Mouse (Mus musculus): ENCODE measurements around the gene Ttc5. TPM values are rescaled to one million over a fixed set of nuclear protein-coding genes. Genes with fewer than 3 reads are reported as not detected.
"Not testable (repeated sequence)": the region's sequence is repeated elsewhere in the genome, so short reads cannot be mapped to it uniquely, and the experiment has no call there.

Gene Ttc5
- polyA plus RNA-seq, 1 experiment: 26.7 TPM

GRCm38 (mm10) chr14:50823240-50823639 lies 37.9 kb upstream of the Ttc5 start:
- no peaks in the 10 kb centered on the region for H3K27me3 ChIP-seq (ENCODE audit: control insufficient read depth, insufficient read depth, insufficient read length)
- no peak overlapping the region for H3ac ChIP-seq (ENCODE audit: control insufficient read depth, insufficient read length)
- TF ChIP-seq POLR2AphosphoS2 (IDR thresholded peaks at IDR 0.05; ENCODE audit: insufficient read length, low read depth) (no peak), USF1 (IDR thresholded peaks at IDR 0.05; ENCODE audit: low read depth) (no peak)
- no peaks in the 10 kb centered on the region for H3K79me2 ChIP-seq (ENCODE audit: control insufficient read depth, insufficient read depth)
- H3K36me3 ChIP-seq (ENCODE audit: control insufficient read depth, insufficient read depth): peaks cover 29% of the 10 kb centered on the region
- H3K4me3 ChIP-seq: no peak overlapping the region
- no peak overlapping the region for H3K4me2 ChIP-seq (ENCODE audit: low read depth)

DNA sequence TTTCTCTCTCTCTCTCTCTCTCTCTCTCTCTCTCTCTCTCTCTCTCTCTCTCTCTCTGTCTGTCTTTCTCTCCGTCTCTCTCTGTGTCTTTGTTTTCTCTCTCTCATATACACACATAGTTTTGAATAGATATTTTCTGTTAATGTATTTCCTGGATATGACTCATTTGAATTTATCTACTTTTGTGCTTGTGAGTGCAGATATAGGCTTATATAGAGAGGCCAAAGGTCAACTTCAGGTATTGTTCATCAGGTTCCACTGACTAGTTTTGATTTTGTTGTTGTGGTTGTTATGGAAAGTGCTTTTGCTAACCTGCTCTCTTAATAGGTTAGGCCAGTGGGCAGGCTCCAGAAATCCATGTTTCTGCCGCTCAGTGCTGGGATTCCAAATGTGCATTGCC lies 27.7 kb upstream of the Ttc5 start:
- no peak overlapping the region for H3K4me3 ChIP-seq
- peaks cover 4% of the 10 kb centered on the region for H3K79me2 ChIP-seq (ENCODE audit: control insufficient read depth, insufficient read depth)
- TF ChIP-seq USF1 (IDR thresholded peaks at IDR 0.05; ENCODE audit: low read depth) (no peak), MYOD1 (IDR thresholded peaks at IDR 0.05; ENCODE audit: control insufficient read depth in 1 of 3, insufficient read length in 2 of 3, low read depth in 2 of 3) (no peak), MYOG (IDR thresholded peaks at IDR 0.05; ENCODE audit: control insufficient read depth in 1 of 3, insufficient read depth in 1 of 3, insufficient read length in 2 of 3, low read depth in 2 of 3) (no peak), CEBPB (IDR thresholded peaks at IDR 0.05; ENCODE audit: insufficient read depth, poor library complexity, severe bottlenecking) (no peak), POLR2A (IDR thresholded peaks at IDR 0.05; ENCODE audit: insufficient read length, low read depth) (no peak), REST (IDR thresholded peaks at IDR 0.05; ENCODE audit: insufficient read depth, insufficient read length) (no peak), POLR2AphosphoS2 (IDR thresholded peaks at IDR 0.05; ENCODE audit: insufficient read length, low read depth) (no peak), TCF12 (IDR thresholded peaks at IDR 0.05; ENCODE audit: insufficient read depth, poor library complexity, severe bottlenecking) (no peak), TCF3 (IDR thresholded peaks at IDR 0.05; ENCODE audit: insufficient read length, low read depth) (no peak), E2F4 (IDR thresholded peaks at IDR 0.05; ENCODE audit: insufficient read depth) (no peak), SRF (IDR thresholded peaks at IDR 0.05; ENCODE audit: control insufficient read depth, insufficient read length, low read depth) (no peak), MAX (IDR thresholded peaks at IDR 0.05; ENCODE audit: low read depth) (no peak)
- no peaks in the 10 kb centered on the region for H3K27me3 ChIP-seq (ENCODE audit: control insufficient read depth, insufficient read depth, insufficient read length)
- peaks cover 20% of the 10 kb centered on the region for H3K36me3 ChIP-seq (ENCODE audit: control insufficient read depth, insufficient read depth)
- no peak overlapping the region for H3ac ChIP-seq (ENCODE audit: control insufficient read depth, insufficient read length)
- H3K4me2 ChIP-seq (ENCODE audit: low read depth): no peak overlapping the region

DNA sequence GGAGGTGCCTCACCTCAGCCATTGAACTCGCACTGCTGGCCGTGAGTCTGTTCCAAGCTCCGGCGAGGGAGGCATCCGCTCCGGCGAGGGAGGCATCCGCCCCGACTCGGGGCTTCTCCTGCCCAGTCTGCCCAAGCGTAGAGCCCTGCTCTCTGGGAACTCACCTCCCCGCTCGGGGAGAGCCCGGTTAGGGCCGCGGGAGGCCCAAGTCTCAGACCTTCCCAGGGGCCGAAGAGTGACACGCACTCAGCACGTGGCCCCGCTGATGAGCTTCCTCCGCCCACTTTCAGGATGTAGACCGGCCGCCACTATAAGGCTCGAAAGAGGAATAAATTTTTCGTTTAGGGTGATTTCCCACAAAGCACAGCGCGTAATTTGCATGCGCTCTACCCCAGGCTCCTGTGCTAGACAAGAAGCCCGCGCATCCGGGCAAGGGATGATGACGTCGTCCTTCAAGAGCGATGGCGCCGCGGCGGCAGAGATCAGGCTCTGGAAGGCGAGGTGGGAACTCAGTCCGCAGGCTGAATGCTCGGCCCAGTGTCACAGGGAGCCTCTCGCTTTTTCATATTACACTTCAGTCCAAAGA lies 22.3 kb upstream of the Ttc5 start, which contains the start of the genes Ccnb1ip1 and Parp2:
TSS of gene Ccnb1ip1 (minus strand) at position 246 of the 586 bp plus-strand sequence.
TSS of gene Parp2 (plus strand) at position 355 of the 586 bp plus-strand sequence.
- Histone ChIP-seq H3K27me3 (ENCODE audit: control insufficient read depth, insufficient read depth, insufficient read length) (no peaks in the 10 kb centered on the region), H3K79me2 (ENCODE audit: control insufficient read depth, insufficient read depth) (peaks cover 7% of the 10 kb centered on the region), H3K36me3 (ENCODE audit: control insufficient read depth, insufficient read depth) (peaks cover 6% of the 10 kb centered on the region), H3ac (ENCODE audit: control insufficient read depth, insufficient read length) (peak within 1 kb of the TSS; percentile 40), H3K4me3 (peak within 1 kb of the TSS; percentile 47), H3K4me2 (ENCODE audit: low read depth) (peak within 1 kb of the TSS; percentile 62)
- TF ChIP-seq REST (IDR thresholded peaks at IDR 0.05; ENCODE audit: insufficient read depth, insufficient read length) (no peak), USF1 (IDR thresholded peaks at IDR 0.05; ENCODE audit: low read depth) (peak; percentile 42), MYOG (IDR thresholded peaks at IDR 0.05; ENCODE audit: control insufficient read depth in 1 of 3, insufficient read depth in 1 of 3, insufficient read length in 2 of 3, low read depth in 2 of 3) (peak in 1 of 3 experiments; percentile 3), SRF (IDR thresholded peaks at IDR 0.05; ENCODE audit: control insufficient read depth, insufficient read length, low read depth) (no peak), CEBPB (IDR thresholded peaks at IDR 0.05; ENCODE audit: insufficient read depth, poor library complexity, severe bottlenecking) (no peak), MYOD1 (IDR thresholded peaks at IDR 0.05; ENCODE audit: control insufficient read depth in 1 of 3, insufficient read length in 2 of 3, low read depth in 2 of 3) (no peak), POLR2A (IDR thresholded peaks at IDR 0.05; ENCODE audit: insufficient read length, low read depth) (peak; percentile 78), E2F4 (IDR thresholded peaks at IDR 0.05; ENCODE audit: insufficient read depth) (peak; percentile 72), TCF3 (IDR thresholded peaks at IDR 0.05; ENCODE audit: insufficient read length, low read depth) (no peak), MAX (IDR thresholded peaks at IDR 0.05; ENCODE audit: low read depth) (no peak), TCF12 (IDR thresholded peaks at IDR 0.05; ENCODE audit: insufficient read depth, poor library complexity, severe bottlenecking) (no peak), POLR2AphosphoS2 (IDR thresholded peaks at IDR 0.05; ENCODE audit: insufficient read length, low read depth) (peak; percentile 74)

- H3ac ChIP-seq (ENCODE audit: control insufficient read depth, insufficient read length); H3K36me3 ChIP-seq (ENCODE audit: control insufficient read depth, insufficient read depth); H3K79me2 ChIP-seq (ENCODE audit: control insufficient read depth, insufficient read depth); H3K27me3 ChIP-seq (ENCODE audit: control insufficient read depth, insufficient read depth, insufficient read length); H3K4me3 ChIP-seq: not testable (repeated sequence)
- peak overlapping the region; percentile 52 for H3K4me2 ChIP-seq (ENCODE audit: low read depth)
These were observed 21.1 kb upstream of the Ttc5 start for GRCm38 (mm10) chr14:50806469-50806868.

DNA sequence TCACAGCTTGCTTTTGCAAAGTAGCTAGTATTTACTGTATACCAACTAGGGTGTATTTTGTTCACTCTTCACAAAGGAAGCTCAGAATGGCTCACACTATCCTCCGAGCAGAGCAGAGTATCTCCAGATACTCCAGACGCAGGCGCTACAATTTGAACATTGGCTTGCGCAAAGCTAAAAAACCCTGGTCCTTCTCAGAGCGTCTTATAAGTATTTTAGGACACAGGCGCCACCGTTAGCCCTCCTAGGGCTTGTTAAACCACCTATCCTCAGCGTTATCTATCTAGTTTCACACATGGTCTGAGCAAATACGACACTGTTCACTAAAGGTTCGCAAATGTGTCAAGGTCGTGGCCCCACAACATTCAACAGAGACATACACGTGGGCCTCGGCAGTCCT lies 19.4 kb upstream of the Ttc5 start:
- Histone ChIP-seq H3K4me2 (ENCODE audit: low read depth) (peak overlapping the region; percentile 66), H3K27me3 (ENCODE audit: control insufficient read depth, insufficient read depth, insufficient read length) (no peaks in the 10 kb centered on the region), H3ac (ENCODE audit: control insufficient read depth, insufficient read length) (no peak overlapping the region), H3K36me3 (ENCODE audit: control insufficient read depth, insufficient read depth) (no peaks in the 10 kb centered on the region), H3K79me2 (ENCODE audit: control insufficient read depth, insufficient read depth) (peaks cover 7% of the 10 kb centered on the region), H3K4me3 (peak overlapping the region; percentile 11)
- no peak for TF ChIP-seq E2F4 (IDR thresholded peaks at IDR 0.05; ENCODE audit: insufficient read depth)
- TF ChIP-seq CEBPB (IDR thresholded peaks at IDR 0.05; ENCODE audit: insufficient read depth, poor library complexity, severe bottlenecking): no peak
- TF ChIP-seq MYOD1 (IDR thresholded peaks at IDR 0.05; ENCODE audit: control insufficient read depth in 1 of 3, insufficient read length in 2 of 3, low read depth in 2 of 3): no peak
- TF ChIP-seq REST (IDR thresholded peaks at IDR 0.05; ENCODE audit: insufficient read depth, insufficient read length): no peak
- no peak for TF ChIP-seq USF1 (IDR thresholded peaks at IDR 0.05; ENCODE audit: low read depth)
- TF ChIP-seq MYOG (IDR thresholded peaks at IDR 0.05; ENCODE audit: control insufficient read depth in 1 of 3, insufficient read depth in 1 of 3, insufficient read length in 2 of 3, low read depth in 2 of 3): no peak
- TF ChIP-seq SRF (IDR thresholded peaks at IDR 0.05; ENCODE audit: control insufficient read depth, insufficient read length, low read depth): no peak
- TF ChIP-seq MAX (IDR thresholded peaks at IDR 0.05; ENCODE audit: low read depth): no peak
- TF ChIP-seq TCF12 (IDR thresholded peaks at IDR 0.05; ENCODE audit: insufficient read depth, poor library complexity, severe bottlenecking): no peak
- TF ChIP-seq TCF3 (IDR thresholded peaks at IDR 0.05; ENCODE audit: insufficient read length, low read depth): no peak
- no peak for TF ChIP-seq POLR2AphosphoS2 (IDR thresholded peaks at IDR 0.05; ENCODE audit: insufficient read length, low read depth)
